Mouse (Mus musculus) kidney, embryonic 16.5 days (tissue): Measurements from ENCODE around the gene Cd55. TPM values are rescaled to one million over a fixed set of nuclear protein-coding genes. Genes with fewer than 3 reads are reported as not detected.
A peak's percentile ranks its signal among the peaks of the same experiment; 100 is the strongest.

Experiments used
- ATAC-seq: fragments of 200-750 bp; cut with Nextera tagmentation; 2 replicates; pipeline ENCODE4 v1.8.0; 2017; ENCODE audit warnings: moderate TSS enrichment; ENCODE audit not compliant: low FRiP score, low TSS enrichment
- H3K27ac ChIP-seq: fragments of 300-500 bp; sonication (generic); 2 replicates; pipeline ENCODE4 v1.5.1; 2014; ENCODE audit warnings: low read length
- H3K27me3 ChIP-seq: fragments of 300-500 bp; sonication (generic); 2 replicates; pipeline ENCODE4 v1.6.1; 2014; ENCODE audit warnings: low read length, control low read depth, mixed read lengths; ENCODE audit not compliant: insufficient read depth
- H3K36me3 ChIP-seq: fragments of 300-500 bp; sonication (generic); 2 replicates; pipeline ENCODE4 v1.6.1; 2014; ENCODE audit warnings: low read length, control low read depth, mixed read lengths; ENCODE audit not compliant: insufficient read depth
- H3K4me1 ChIP-seq: fragments of 300-500 bp; sonication (generic); 2 replicates; pipeline ENCODE4 v1.6.1; 2014; ENCODE audit warnings: low read length, control low read depth, mixed read lengths; ENCODE audit not compliant: insufficient read depth
- H3K4me2 ChIP-seq: fragments of 300-500 bp; sonication (generic); replicated peaks from 2 replicates; pipeline ENCODE4 v1.6.1; 2014; ENCODE audit warnings: low read depth, low read length
- H3K4me3 ChIP-seq: fragments of 300-500 bp; sonication (generic); 2 replicates; pipeline ENCODE4 v1.5.1; 2014; ENCODE audit warnings: mild to moderate bottlenecking, low read length
- H3K9ac ChIP-seq: fragments of 300-500 bp; sonication (generic); replicated peaks from 2 replicates; pipeline ENCODE4 v1.6.1; 2014; ENCODE audit warnings: low read length
- H3K9me3 ChIP-seq: fragments of 300-500 bp; sonication (generic); 2 replicates; pipeline ENCODE4 v1.6.1; 2016; ENCODE audit warnings: low read length, control low read depth
- WGBS: fragments of 180-500 bp; shearing (Covaris S2); extraction: QIAGEN DNeasy Blood & Tissue Kit; methylation state at CpG from one replicate; pipeline ENCODE4 v1.1.7; 2014; 5-methylcytosine and 5-hydroxymethylcytosine counted together
- polyA plus RNA-seq: library from polyadenylated mRNA; unstranded; fragments of >200 nt; fragmentation: Nextera tagmentation; extraction: Ambion mirVana; gene quantifications from 2 replicates; pipeline ENCODE4 v1.2.1, GENCODE M21; 2015

Gene Cd55
- polyA plus RNA-seq: 14.3 and 15.9 TPM in 2 replicates

DNA sequence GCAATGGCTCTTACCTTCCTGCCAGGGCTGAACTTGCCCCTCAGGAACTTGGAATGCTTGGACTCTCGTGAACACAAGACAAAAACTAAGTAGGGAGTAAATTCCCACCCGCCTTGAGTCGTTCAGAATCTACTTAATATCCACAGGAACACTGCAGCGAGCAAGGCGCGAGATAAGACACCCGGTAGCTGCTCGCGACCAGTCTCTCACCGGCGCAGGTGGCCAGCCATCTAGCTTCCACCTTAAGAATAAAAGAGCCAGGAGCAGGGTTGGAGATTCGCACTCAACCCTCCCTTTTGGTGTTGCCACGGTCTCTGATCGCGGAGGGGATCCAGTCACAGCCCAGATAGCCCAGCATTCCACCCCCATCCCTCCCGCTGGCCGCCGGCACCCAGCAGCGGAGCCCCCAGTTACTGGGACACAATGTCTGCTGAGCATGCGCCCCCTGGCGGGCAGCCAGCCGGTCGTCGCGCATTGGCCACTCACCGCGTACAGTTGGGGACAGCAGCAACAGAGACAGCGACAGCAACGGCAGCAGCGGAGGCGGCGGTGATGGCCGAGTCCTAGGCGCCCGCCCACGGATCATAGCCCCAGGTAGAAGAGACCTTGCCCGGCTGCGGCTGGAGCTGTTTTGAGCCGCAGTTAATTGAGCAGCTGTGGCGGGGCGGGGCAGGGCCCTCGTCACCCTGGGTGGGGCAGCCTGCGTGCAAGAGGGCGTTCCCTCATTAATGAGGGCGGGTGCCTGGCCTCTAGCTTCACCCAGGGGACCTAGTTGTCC lies at the start of gene Cd55:
Gene Cd55, minus strand, starts transcription at position 661 of the 778 bp plus-strand sequence.
- peaks cover 6% of the 10 kb centered on the region; the same call in 1 of the 2 replicates for H3K4me1 ChIP-seq
- peak; percentile 95 for ATAC-seq
- H3K36me3 ChIP-seq: no peaks in the 10 kb centered on the region
- no peaks in the 10 kb centered on the region for H3K27me3 ChIP-seq
- H3K27ac ChIP-seq: peak within 1 kb of the TSS; percentile 10
- H3K9ac ChIP-seq: peak within 1 kb of the TSS; percentile 68
- under 1% methylated on average over 45 of the region's 45 CpGs for WGBS
- H3K4me3 ChIP-seq: peak within 1 kb of the TSS; percentile 71
- H3K9me3 ChIP-seq: no peaks in the 10 kb centered on the region
- peak within 1 kb of the TSS; percentile 89 for H3K4me2 ChIP-seq

DNA sequence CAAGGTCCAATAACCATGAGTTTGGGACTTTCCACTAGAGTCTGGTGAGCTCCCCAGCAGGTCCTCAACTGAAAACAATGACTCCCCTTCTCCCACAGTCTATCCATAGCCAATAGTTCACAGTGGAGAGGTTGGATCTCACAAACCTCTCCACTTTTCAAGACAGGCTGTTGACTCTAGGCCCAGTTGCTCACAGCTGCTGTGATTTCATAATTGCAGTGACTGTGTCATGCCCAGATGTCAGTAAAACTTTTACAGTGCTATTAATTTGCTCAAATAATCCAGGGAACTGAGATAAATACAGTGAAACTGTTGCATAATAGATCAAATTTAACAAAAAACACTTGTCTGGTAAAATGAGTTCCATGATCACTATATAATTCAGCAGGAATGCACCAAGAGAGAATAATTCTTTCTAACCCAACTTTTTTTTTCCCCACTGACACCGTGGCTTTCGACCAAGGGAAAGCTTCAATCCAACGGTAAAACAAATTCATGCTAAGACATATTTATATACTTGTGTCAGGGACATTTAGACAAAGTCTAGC lies 49.4 kb upstream of the Cd55 start:
- Histone ChIP-seq H3K9me3 (no peaks in the 10 kb centered on the region), H3K27ac (no peak overlapping the region)
- 0 out of 2 replicates have a peak, but pooled peaks have one; percentile 54 for ATAC-seq

DNA sequence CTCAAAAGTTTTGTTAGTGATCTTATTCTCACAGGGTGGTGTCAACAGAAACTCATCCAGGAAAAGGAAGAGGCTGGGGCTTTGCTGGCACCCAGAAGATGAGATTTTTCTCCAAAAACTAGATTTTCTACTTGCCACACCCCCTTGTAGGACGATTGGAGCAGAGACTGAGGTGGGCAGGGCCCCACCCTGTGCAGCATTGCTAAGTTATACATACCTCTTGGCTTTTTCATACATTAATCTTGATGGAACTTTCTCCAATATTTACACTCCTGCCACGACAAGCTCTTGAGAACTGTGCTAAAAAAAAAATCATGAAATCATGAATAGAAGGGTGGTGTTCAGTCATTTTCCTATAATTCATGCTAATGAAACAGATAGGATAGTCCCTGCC lies 46.4 kb upstream of the Cd55 start:
- Histone ChIP-seq H3K36me3 (no peaks in the 10 kb centered on the region), H3K9me3 (no peaks in the 10 kb centered on the region), H3K27ac (no peak overlapping the region), H3K27me3 (no peaks in the 10 kb centered on the region), H3K4me3 (no peak overlapping the region), H3K4me1 (peaks cover 11% of the 10 kb centered on the region; the same call in 1 of the 2 replicates), H3K4me2 (no peak overlapping the region), H3K9ac (no peak overlapping the region)
- no peak for ATAC-seq
- WGBS: 41% methylated on average over 2 of the region's 2 CpGs

More for the DNA sequence above, 49.4 kb upstream of the Cd55 start:
- H3K4me1 ChIP-seq: peaks cover 19% of the 10 kb centered on the region
- H3K9ac ChIP-seq: no peak overlapping the region
- H3K27me3 ChIP-seq: no peaks in the 10 kb centered on the region
- WGBS: 49% methylated on average over 3 of the region's 3 CpGs
- no peak overlapping the region for H3K4me2 ChIP-seq
- H3K4me3 ChIP-seq: no peak overlapping the region
- no peaks in the 10 kb centered on the region for H3K36me3 ChIP-seq

DNA sequence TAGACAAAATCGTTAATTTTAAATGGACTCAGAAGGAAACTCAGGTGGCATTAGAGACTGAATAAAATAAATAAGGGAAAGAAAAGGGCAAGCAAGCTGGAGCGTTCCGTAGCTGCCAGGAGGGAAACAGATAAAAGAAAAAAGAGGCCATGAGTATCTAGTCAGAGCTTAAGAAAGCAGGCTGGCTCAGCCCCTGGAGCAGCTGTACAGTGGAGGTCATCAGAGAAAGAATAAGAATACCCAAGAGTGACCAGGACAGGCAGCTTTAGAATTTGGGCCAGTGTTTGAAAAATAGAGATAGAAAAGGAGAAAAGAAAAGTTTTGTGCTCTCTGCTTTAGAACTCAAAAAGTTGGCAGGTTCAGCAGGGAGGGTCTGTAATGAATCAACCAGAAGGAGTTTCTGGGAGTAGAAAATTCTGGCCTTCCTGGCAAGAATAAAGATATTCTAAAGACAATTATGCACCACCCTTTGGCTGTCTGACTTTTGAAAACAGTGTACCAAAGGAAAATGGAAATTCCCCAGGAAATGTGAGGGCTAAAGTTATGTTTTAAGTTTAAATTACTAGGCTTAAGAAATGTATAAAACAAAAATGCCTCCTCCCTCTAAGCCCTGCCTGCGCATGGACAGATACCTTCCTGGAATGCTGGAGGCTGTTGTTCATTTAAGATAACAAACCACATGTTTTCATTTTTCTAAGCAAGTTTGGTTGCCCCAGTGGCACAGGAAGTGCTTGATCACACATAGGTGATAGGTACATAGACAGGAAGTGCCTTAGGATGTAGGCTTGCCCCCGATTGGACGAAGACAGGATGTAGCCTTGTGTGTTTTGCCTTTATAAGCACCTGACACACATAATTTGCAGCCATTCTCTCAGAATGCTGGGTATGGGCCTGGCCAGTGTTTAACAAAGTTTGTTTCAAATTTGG lies 45.7 kb upstream of the Cd55 start:
- Histone ChIP-seq H3K36me3 (no peaks in the 10 kb centered on the region), H3K9me3 (no peaks in the 10 kb centered on the region), H3K27me3 (no peaks in the 10 kb centered on the region), H3K4me3 (no peak overlapping the region), H3K27ac (no peak overlapping the region), H3K4me1 (peaks cover 11% of the 10 kb centered on the region; the same call in 1 of the 2 replicates), H3K9ac (no peak overlapping the region), H3K4me2 (no peak overlapping the region)
- WGBS: 74% methylated on average over 6 of the region's 6 CpGs
- no peak for ATAC-seq

DNA sequence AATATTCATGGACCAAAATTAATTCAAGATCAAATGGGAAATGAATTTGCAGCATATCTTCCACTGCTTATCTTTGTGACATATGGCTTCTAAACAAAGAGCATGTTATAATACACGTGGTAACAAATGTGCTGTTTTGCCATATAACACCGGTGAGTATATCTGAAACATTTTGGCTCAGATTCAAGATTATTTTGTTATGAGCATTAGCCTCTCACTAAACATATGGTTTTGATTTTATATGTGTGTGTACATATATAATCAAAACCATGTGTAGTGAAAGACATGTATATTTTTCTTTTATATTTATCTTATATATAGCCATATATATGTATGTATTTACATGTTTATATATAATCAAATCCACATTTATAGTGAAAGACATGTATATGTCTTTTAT lies 44.9 kb upstream of the Cd55 start:
- Histone ChIP-seq H3K27ac (no peak overlapping the region), H3K27me3 (no peaks in the 10 kb centered on the region), H3K4me3 (no peak overlapping the region), H3K4me2 (no peak overlapping the region), H3K36me3 (no peaks in the 10 kb centered on the region), H3K9ac (no peak overlapping the region), H3K9me3 (no peaks in the 10 kb centered on the region), H3K4me1 (peaks cover 3% of the 10 kb centered on the region; the same call in 1 of the 2 replicates)
- no peak for ATAC-seq
- 70% methylated on average over 2 of the region's 2 CpGs for WGBS

DNA sequence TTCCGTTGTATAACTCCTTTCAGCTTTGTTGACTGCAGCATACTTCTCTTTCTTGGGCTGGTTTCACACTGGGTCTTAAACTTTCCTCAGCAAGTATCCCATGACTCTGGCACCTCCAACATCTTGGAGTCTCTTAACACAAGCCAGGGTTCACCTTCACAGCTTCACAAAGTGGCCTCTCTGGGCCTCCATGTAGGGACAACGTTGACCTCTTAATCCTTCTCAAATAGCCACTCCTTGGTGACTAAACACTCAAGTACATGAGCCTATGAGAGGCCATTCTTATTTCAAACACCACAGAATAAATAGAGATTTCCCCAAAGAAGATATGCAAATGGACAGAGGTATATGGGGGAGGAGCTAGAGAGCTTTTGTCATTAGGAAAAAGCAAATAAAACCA lies 37.4 kb upstream of the Cd55 start:
- ATAC-seq: no peak
- no peak overlapping the region for H3K27ac ChIP-seq
- no peak overlapping the region for H3K4me3 ChIP-seq
- no peak overlapping the region for H3K4me2 ChIP-seq
- H3K4me1 ChIP-seq: no peaks in the 10 kb centered on the region
- no peaks in the 10 kb centered on the region for H3K27me3 ChIP-seq
- H3K36me3 ChIP-seq: no peaks in the 10 kb centered on the region
- no peak overlapping the region for H3K9ac ChIP-seq
- H3K9me3 ChIP-seq: no peaks in the 10 kb centered on the region
- 76% methylated on average over 2 of the region's 2 CpGs for WGBS

DNA sequence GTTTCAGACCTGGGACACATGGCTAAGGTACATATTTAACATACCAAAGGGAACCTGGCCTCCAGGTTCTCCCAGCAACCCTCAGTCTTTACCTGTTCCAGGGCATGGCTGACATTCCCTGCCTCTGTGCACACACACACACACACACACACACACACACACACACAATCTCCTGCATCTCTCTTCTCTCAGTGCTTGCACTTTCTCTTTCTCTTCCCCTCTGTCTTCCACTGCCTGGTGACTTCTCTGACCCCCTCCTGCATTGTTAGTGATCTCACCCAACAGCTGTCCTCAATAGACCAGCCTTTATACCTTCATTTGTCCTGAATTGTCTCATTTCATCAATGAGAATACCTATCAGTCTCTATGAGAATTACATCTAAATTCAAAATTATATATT lies 35.8 kb upstream of the Cd55 start:
- Histone ChIP-seq H3K4me2 (no peak overlapping the region), H3K9me3 (no peaks in the 10 kb centered on the region), H3K9ac (no peak overlapping the region), H3K4me1 (no peaks in the 10 kb centered on the region), H3K36me3 (no peaks in the 10 kb centered on the region), H3K27me3 (no peaks in the 10 kb centered on the region), H3K27ac (no peak overlapping the region), H3K4me3 (no peak overlapping the region)
- no peak for ATAC-seq

DNA sequence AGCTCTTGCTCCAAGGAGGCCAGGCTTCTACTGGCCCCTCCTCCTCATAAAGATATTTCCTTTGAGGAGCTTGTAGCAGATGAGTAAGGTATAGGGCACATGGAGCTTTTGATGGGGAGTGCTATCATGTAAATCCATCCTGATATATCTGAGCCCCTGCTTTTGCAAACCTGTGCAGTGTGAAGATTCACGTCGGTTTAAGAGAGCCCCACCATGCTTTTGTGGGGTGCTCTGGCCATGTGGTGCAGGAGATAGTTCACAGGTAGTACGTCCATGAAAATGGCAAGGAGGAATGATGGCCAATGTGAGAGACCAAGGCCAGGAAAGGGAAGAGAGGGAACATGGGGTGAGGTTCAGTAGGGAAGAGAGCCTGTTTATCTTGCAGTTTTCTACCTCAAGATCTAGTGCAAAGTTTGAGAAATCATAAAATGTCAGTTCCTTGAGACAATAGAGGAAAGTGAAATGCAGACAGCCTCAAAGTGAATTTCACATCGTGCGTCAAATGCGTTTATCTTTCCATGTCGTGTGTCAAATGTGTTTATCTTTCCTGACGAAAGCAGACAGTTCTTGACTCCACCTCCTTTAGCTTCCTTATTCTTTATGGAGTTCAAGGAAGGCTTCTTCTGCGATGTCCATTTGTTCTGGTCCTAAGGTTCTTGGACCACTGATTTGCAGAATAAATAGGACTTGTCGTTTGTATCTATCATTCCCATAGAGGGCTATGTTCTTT lies 24.4 kb upstream of the Cd55 start:
- Histone ChIP-seq H3K4me3 (no peak overlapping the region), H3K27ac (no peak overlapping the region), H3K36me3 (no peaks in the 10 kb centered on the region), H3K4me1 (0 out of 2 replicates have a peak, but pooled peaks cover 3% of the 10 kb centered on the region), H3K4me2 (no peak overlapping the region), H3K9me3 (no peaks in the 10 kb centered on the region), H3K27me3 (no peaks in the 10 kb centered on the region), H3K9ac (no peak overlapping the region)
- WGBS: 59% methylated on average over 10 of the region's 10 CpGs
- ATAC-seq: no peak
